Mouse (Mus musculus) gonadal fat pad, adult 2 months (tissue): ENCODE results near the gene Tceanc2. TPM values are rescaled to one million over a fixed set of nuclear protein-coding genes. Genes with fewer than 3 reads are reported as not detected.
"Not testable (repeated sequence)": the region's sequence is repeated elsewhere in the genome, so short reads cannot be mapped to it uniquely, and the experiment has no call there.

Source experiments
- DNase-seq: peaks from one replicate; pipeline ENCODE4 v3.0.0-alpha.2; 2012; ENCODE audit warnings: low read depth
- polyA plus RNA-seq: library from polyadenylated mRNA; depleted of rRNA; stranded (reverse); fragments of >200 nt; gene quantifications from 2 replicates; pipeline ENCODE4 v1.2.3, GENCODE M21; 2012

The Tceanc2 gene
- polyA plus RNA-seq, 1 experiment, result 8.1 TPM

DNA sequence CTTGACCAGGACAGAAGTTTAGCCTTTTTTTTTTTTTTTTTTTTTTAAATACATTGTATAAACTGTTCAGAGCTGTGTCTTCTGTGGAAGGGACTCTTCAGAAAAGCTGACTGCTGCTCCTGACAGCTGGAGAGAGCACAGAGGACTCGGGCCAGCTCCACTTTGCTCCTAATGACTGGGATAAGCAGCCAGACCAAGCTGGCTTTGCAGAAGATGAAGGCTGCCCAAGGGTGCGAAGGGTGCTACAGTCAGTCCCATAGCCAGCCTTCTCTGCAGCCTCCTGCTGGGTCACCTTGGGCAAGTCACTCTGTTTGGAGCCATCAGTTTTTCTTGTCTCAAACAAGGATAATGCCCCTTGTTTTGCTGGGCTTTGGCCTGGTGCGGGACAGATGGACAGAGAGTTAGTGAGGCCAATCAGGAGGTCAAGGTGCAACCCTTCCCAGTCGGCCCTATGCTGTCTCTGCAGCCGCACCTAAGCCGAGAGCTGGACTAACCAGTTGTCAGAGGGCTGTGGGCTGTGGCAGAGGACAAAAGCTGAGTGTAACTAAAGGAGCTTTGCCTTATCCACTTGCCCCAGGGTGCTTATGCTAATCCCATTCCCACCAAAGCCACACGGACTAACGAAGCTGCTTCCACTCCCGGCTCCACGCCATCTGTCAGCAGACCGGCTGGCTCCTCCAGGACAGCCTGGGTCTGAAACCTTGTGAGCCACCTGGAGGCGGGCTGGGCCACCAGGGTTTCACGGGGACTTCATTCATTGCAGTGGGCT, 50.8 kb downstream of the Tceanc2 start:
- no peak for DNase-seq

DNA sequence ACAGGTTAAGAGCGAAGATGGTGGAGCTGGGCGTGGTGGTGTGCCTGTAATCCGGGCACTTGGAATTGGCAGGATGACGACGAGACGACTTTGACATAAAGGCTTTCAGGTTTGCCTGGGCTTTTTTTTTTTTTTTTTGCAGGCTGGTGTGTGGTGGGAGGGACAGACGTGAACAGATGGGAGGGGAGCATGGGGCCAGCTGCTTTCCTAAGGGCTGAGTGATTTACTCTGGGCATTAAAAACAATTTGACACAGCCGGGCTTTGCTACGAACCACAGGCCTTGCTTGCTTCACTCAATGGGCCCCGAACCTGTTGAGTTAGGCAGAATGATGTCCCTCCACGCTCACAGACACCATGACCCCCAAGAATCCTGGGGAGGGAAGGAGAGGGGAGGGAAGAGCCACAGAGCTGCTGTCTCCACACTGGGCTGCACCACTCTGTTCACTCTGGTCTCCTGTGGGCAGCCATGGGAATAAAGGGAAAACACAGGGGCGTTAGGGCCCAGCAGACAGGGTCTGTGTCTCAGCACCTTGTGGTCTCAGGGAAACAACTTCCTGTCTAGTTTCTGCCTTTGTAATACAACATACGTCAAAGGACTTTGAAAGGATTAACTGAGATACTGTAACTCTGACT, 51.9 kb downstream of the Tceanc2 start:
- no peak for DNase-seq

- DNase-seq, result no peak
Observed at GRCm38 (mm10) chr4:107126389-107126788, 52.5 kb downstream of the Tceanc2 start.

- DNase-seq, result no peak
Observed at GRCm38 (mm10) chr4:107125101-107125500, 53.8 kb downstream of the Tceanc2 start.

- DNase-seq, result no peak
Observed at GRCm38 (mm10) chr4:107124376-107124775, 54.5 kb downstream of the Tceanc2 start.

DNA sequence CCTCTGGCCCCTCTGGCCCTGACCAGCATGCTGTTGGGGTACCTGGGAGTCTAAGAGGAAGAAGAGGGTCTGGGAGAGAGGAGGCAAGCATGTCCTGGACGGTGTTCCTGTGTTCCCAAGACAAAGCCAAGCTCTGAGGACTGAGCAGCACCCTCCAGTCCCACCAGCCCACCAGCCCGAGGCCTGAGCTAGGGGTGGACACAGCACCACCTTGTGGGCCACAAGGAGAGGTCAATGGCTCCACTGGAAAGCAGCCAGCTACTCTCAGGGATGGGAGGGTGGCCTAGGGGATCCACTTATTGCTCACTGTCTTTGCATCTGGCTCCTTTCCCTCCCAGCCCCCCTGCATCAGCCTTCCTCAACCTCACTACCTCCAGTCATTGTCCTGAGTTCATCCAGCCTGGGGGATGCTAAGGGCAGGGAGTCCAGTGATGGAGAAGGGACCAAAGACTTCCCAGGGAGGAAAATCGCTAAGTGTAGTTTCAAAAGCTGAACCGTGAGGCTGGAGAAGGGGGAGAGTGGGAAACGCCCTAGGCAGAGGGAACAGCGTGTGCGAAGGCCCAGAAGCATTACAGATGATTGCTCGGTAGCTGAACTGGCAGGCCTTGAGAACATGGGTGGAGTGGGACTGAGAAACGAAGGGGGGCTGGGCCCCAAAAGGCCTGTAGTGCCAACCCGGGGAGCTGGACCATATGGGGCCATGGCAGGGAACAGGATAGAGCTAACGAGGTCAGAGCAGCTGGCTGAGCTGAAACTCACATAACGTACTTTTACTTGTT, 57.6 kb downstream of the Tceanc2 start:
- DNase-seq, result no peak

DNA sequence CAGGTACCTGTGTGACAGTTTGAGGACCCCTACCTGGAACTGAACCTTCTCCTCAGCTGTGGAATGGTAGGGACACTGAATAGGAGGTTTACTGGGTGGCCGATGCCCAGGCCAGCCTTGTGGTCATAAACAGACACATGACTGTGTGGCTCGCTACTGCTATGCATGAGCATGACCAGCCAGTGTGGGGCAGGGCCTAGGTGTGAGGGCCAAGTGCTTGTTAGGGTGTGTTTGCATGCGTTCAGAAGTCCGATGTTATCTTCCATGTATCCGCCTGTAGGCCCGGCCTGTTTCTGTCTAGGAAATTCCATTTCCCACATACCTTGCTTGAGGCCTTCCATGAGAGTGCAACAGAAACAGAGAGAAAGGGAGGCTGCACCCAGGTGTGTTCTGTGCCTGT, 58.2 kb downstream of the Tceanc2 start:
- DNase-seq, result no peak

- no peak for DNase-seq
Observed at GRCm38 (mm10) chr4:107119056-107119455, 59.9 kb downstream of the Tceanc2 start.

DNA sequence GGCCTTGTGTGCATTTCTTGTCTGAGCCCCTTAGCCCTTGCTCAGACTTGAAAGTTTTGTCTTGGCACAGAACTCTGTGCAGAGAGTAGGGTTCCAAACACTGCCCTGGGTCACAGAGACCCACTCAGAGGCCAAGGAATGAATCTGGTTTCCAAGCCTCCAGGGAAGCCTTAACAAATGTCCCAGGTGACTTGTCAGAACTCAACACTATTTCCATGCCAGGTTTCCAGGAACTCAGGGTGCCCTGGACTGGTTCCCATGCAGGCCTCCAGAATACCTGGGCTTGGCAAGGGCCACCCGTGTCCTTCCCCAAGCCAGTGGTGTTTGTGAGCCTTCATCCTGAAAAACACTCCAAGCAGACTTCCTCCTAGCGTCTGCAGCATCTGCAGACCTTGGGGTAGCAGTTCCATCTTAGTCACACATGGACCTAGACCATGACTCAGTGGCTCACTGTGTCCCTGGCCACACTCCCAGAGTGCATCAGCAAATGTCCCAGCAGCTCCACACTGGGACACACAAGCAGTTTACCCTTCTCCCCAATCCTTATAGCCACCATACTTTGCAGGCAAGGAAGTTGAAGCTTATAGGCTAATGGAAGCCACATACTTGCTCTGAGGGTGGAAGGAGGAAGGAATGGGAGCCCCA, 61.1 kb downstream of the Tceanc2 start:
- peak; percentile 88 for DNase-seq

- DNase-seq, result no peak
Observed at GRCm38 (mm10) chr4:107114278-107114677, 64.6 kb downstream of the Tceanc2 start.

GRCm38 (mm10) chr4:107109181-107109580, 69.7 kb downstream of the Tceanc2 start:
- not testable (repeated sequence) for DNase-seq

- no peak for DNase-seq
Observed at GRCm38 (mm10) chr4:107108291-107108731, 70.6 kb downstream of the Tceanc2 start.

- no peak for DNase-seq
Observed at GRCm38 (mm10) chr4:107106777-107107176, 72.1 kb downstream of the Tceanc2 start.

DNA sequence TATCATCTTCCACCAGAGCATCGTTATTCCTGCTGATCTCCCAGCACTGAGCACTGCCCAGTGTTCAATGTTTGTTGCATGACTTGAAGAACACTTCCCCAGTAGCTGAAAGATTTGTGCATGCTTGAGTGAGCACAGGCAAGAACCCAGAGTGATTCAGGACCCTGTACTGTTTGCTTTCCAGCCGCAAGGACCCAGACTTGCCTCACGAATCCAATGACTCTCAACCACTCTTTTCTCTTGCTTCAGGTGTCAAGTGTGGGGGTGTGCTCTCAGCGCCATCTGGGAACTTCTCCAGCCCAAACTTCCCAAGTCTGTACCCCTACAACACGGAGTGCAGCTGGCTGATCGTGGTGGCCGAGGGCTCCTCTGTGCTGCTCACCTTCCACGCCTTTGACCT, 76.7 kb downstream of the Tceanc2 start:
- DNase-seq, result no peak

GRCm38 (mm10) chr4:107098791-107099525, 80.0 kb downstream of the Tceanc2 start:
- DNase-seq, result no peak

- DNase-seq, result no peak
Observed at GRCm38 (mm10) chr4:107098375-107098774, 80.5 kb downstream of the Tceanc2 start.

- no peak for DNase-seq
Observed at GRCm38 (mm10) chr4:107097871-107098270, 81.0 kb downstream of the Tceanc2 start.

DNA sequence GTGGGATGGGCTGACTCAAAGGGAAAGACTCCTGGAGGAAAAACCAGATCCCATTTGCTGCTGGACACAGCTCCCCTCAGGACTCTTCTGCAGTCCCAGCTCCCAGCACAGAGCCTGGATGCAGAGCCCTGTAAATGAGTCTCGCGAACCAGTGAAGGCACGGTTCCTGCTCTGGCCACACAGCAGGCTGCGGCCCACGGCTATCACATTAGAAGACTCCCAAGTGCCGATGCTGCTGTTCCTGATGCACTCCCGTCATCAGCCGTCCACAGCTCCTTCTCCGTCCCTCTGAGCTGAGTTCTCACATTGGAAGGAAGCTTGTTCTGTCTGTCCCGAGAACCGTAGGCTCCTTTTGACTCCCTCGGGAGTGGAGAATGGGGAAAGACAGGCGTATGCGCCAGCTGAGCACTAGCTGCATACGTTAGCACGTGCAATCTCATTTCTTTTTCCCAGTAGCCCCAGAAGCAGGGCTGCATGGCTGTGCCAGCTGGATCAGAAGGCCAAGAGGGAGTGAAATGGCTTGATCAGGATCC, 82.0 kb downstream of the Tceanc2 start, which contains the start of gene Cdcp2:
TSS of gene Cdcp2 (plus strand) at position 51 of the 533 bp plus-strand sequence.
- DNase-seq, result no peak

DNA sequence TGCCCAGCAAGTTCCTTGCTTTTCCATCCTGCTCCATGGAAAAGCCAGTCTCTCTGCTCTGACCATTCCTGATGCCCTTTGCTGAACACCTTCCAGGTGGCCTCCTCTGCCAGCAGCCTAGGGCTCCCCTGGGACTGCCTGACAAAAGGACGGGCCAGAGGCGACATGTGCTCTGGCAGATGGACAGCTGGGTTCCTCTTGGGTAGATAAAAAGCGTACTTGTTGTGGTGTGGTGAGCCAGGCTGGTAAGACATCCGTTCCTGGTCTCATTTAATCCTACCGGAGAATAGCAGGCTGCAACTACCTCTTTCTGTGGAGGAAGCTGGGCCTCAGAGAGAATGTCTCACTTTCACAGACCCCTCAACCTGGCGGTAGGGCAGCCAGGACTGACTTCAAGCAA, 82.9 kb downstream of the Tceanc2 start:
- DNase-seq, result no peak

GRCm38 (mm10) chr4:107094484-107095187, 84.3 kb downstream of the Tceanc2 start:
- no peak for DNase-seq
